ENCODE assay signal across 21 mouse cellular contexts in genomic region chr1:98351530-98351929, GRCm38 (mm10).
DNase-seq lines count a peak whose midpoint lies in the region; ATAC-seq and TF ChIP-seq lines count a peak whose summit lies in the region.
"Had no signal": no experiment of that assay in that cellular context is flagged by ENCODE, and none has a peak within 500 bp of the region (broad histone marks: within the 10 kb centered on the region; RNA-seq: fewer than 3 reads in every experiment).

No protein-coding gene starts in this region.

- peaks cover 8% of the 10 kb centered on the region; the same call in 1 of the 2 replicates for H3K4me1 ChIP-seq in forebrain, embryonic 15.5 days
- no peaks in the 10 kb centered on the region for H3K4me1 ChIP-seq in forebrain, embryonic 10.5 days
- no peaks in the 10 kb centered on the region for H3K4me1 ChIP-seq in midbrain, embryonic 11.5 days (ENCODE audit: control insufficient read depth, insufficient read depth, low read length)
- no peaks in the 10 kb centered on the region for H3K4me1 ChIP-seq in midbrain, embryonic 10.5 days
- H3K4me1 ChIP-seq in forebrain, postnatal 0 days (ENCODE audit: insufficient read depth): no peaks in the 10 kb centered on the region
- H3K4me1 ChIP-seq in midbrain, embryonic 15.5 days: 0 out of 2 replicates have a peak, but pooled peaks cover 3% of the 10 kb centered on the region
- H3K4me1 ChIP-seq: embryonic facial prominence, embryonic 13.5 days had no signal

- ATAC-seq in forebrain, embryonic 15.5 days (replicated peaks): peak; percentile 63
- ATAC-seq in midbrain, embryonic 11.5 days (ENCODE audit: low FRiP score): peak; percentile 66; the same call in 1 of the 2 replicates
- no peak for ATAC-seq in forebrain, postnatal 0 days
- ATAC-seq in midbrain, embryonic 15.5 days (replicated peaks): peak; percentile 53
- ATAC-seq: activated CD4-positive, CD25-positive, alpha-beta regulatory T cell, adult 4 months; hindbrain, embryonic 16.5 days; Patski had no signal

- no peak overlapping the region for H3K9ac ChIP-seq in forebrain, embryonic 15.5 days (replicated peaks)
- no peak overlapping the region for H3K9ac ChIP-seq in midbrain, embryonic 11.5 days (ENCODE audit: low read length)
- no peak overlapping the region for H3K9ac ChIP-seq in forebrain, postnatal 0 days
- no peak overlapping the region for H3K9ac ChIP-seq in midbrain, embryonic 15.5 days
- H3K9ac ChIP-seq: embryonic facial prominence, embryonic 13.5 days had no signal

- no peak overlapping the region for H3K4me2 ChIP-seq in forebrain, embryonic 15.5 days (replicated peaks)
- no peak overlapping the region for H3K4me2 ChIP-seq in midbrain, embryonic 11.5 days
- no peak overlapping the region for H3K4me2 ChIP-seq in forebrain, postnatal 0 days (ENCODE audit: low read depth)
- no peak overlapping the region for H3K4me2 ChIP-seq in midbrain, embryonic 15.5 days
- H3K4me2 ChIP-seq: embryonic facial prominence, embryonic 13.5 days; heart, embryonic 11.5 days had no signal

- no peak overlapping the region for H3K4me3 ChIP-seq in forebrain, embryonic 15.5 days
- H3K4me3 ChIP-seq in forebrain, embryonic 10.5 days: no peak overlapping the region
- no peak overlapping the region for H3K4me3 ChIP-seq in midbrain, embryonic 11.5 days (ENCODE audit: low read depth, low read length)
- H3K4me3 ChIP-seq in midbrain, embryonic 10.5 days: no peak overlapping the region
- no peak overlapping the region for H3K4me3 ChIP-seq in forebrain, postnatal 0 days (ENCODE audit: low read depth, low read length)
- no peak overlapping the region for H3K4me3 ChIP-seq in midbrain, embryonic 15.5 days
- H3K4me3 ChIP-seq: embryonic facial prominence, embryonic 13.5 days; heart, adult 2 months had no signal

- no peak for TF ChIP-seq CTCF in forebrain, postnatal 0 days (IDR thresholded peaks at IDR 0.05; ENCODE audit: low read depth)

- intact Hi-C loops in heart, postnatal 14 days (cut with DNase I): loop anchor here (2.0 to 10.0 kb wide), 2 partner anchors 467 to 543 kb away; no protein-coding TSS in a partner anchor

- 52% methylated on average over 2 of the region's 2 CpGs for WGBS in forebrain, embryonic 15.5 days
- 81% methylated on average over 2 of the region's 2 CpGs for WGBS in forebrain, embryonic 10.5 days
- 89% methylated on average over 2 of the region's 2 CpGs for WGBS in midbrain, embryonic 11.5 days
- WGBS in midbrain, embryonic 10.5 days: 84% methylated on average over 2 of the region's 2 CpGs
- 78% methylated on average over 2 of the region's 2 CpGs for WGBS in forebrain, postnatal 0 days
- WGBS in midbrain, embryonic 15.5 days: 74% methylated on average over 2 of the region's 2 CpGs

- H3K9me3 ChIP-seq in forebrain, embryonic 15.5 days: no peaks in the 10 kb centered on the region
- no peaks in the 10 kb centered on the region for H3K9me3 ChIP-seq in forebrain, embryonic 10.5 days
- H3K9me3 ChIP-seq in midbrain, embryonic 11.5 days (ENCODE audit: control insufficient read depth, low read length): no peaks in the 10 kb centered on the region
- H3K9me3 ChIP-seq in midbrain, embryonic 10.5 days (replicated peaks): no peaks in the 10 kb centered on the region
- H3K9me3 ChIP-seq in forebrain, postnatal 0 days (ENCODE audit: low read length): no peaks in the 10 kb centered on the region
- no peaks in the 10 kb centered on the region for H3K9me3 ChIP-seq in midbrain, embryonic 15.5 days
- H3K9me3 ChIP-seq: embryonic facial prominence, embryonic 13.5 days had no signal

- no peaks in the 10 kb centered on the region for H3K36me3 ChIP-seq in forebrain, embryonic 15.5 days
- H3K36me3 ChIP-seq in forebrain, embryonic 10.5 days (replicated peaks): no peaks in the 10 kb centered on the region
- no peaks in the 10 kb centered on the region for H3K36me3 ChIP-seq in midbrain, embryonic 11.5 days (ENCODE audit: control insufficient read depth, insufficient read depth, low read length)
- H3K36me3 ChIP-seq in midbrain, embryonic 10.5 days: no peaks in the 10 kb centered on the region
- no peaks in the 10 kb centered on the region for H3K36me3 ChIP-seq in forebrain, postnatal 0 days (ENCODE audit: insufficient read depth)
- H3K36me3 ChIP-seq in midbrain, embryonic 15.5 days (replicated peaks): no peaks in the 10 kb centered on the region
- H3K36me3 ChIP-seq: embryonic facial prominence, embryonic 13.5 days had no signal

- no peaks in the 10 kb centered on the region for H3K27me3 ChIP-seq in forebrain, embryonic 15.5 days
- H3K27me3 ChIP-seq in forebrain, embryonic 10.5 days (ENCODE audit: poor library complexity, severe bottlenecking): no peaks in the 10 kb centered on the region
- no peaks in the 10 kb centered on the region for H3K27me3 ChIP-seq in midbrain, embryonic 11.5 days (ENCODE audit: control insufficient read depth, insufficient read depth, low read length)
- H3K27me3 ChIP-seq in midbrain, embryonic 10.5 days (ENCODE audit: low read depth, poor library complexity, severe bottlenecking): no peaks in the 10 kb centered on the region
- no peaks in the 10 kb centered on the region for H3K27me3 ChIP-seq in forebrain, postnatal 0 days (ENCODE audit: insufficient read depth, low read length)
- no peaks in the 10 kb centered on the region for H3K27me3 ChIP-seq in midbrain, embryonic 15.5 days (replicated peaks)
- H3K27me3 ChIP-seq: CH12.LX; embryonic facial prominence, embryonic 13.5 days had no signal

- no peak overlapping the region for H3K27ac ChIP-seq in forebrain, embryonic 15.5 days (replicated peaks)
- H3K27ac ChIP-seq in forebrain, embryonic 10.5 days: no peak overlapping the region
- H3K27ac ChIP-seq in midbrain, embryonic 11.5 days (ENCODE audit: low read depth, low read length): no peak overlapping the region
- no peak overlapping the region for H3K27ac ChIP-seq in midbrain, embryonic 10.5 days (replicated peaks)
- no peak overlapping the region for H3K27ac ChIP-seq in forebrain, postnatal 0 days (ENCODE audit: low read depth, low read length)
- no peak overlapping the region for H3K27ac ChIP-seq in midbrain, embryonic 15.5 days
- H3K27ac ChIP-seq: embryonic facial prominence, embryonic 13.5 days; heart, adult 2 months had no signal

- no peak for DNase-seq in forebrain, embryonic 10.5 days (ENCODE audit: extremely low spot score, low spot score)
- DNase-seq in midbrain, embryonic 11.5 days (ENCODE audit: low spot score, missing footprints): no peak
- no peak for DNase-seq in midbrain, embryonic 10.5 days (ENCODE audit: low spot score)
- DNase-seq in forebrain, postnatal 0 days: peak; percentile 7
- DNase-seq in heart, postnatal 14 days: no peak
- DNase-seq: adrenal gland, postnatal 14 days; cerebellum, adult 11-12 months; cerebellum, adult 9-10 months; cerebellum, postnatal 36 days; gastrocnemius, postnatal 14 days; heart, adult 2 months; heart, postnatal 36 days; kidney, adult 11 months had no signal
